Mouse (Mus musculus): Measurements from ENCODE around the gene Slc2a9.

The Slc2a9 gene

DNA sequence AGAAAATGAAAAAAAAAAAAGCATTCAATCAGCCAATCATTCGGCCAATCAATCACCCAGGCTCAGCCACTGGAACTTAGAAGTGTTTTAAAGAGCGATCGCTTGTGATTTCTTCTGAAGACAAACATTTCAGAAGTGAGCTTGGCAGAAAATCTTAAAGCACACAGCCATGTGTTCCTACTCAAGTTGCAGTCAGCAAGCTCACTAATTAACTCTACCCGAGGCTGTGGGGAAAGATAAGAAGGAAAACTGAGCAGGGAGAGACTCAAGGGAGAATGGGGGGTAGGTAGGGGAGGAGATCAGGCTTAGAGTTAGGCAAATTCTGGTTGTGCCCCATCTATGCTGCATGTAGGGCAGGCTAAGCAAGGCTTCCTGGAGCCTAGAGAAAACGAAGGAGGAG is 130.6 kb downstream of the Slc2a9 start:
- no peak for DNase-seq (ENCODE audit: low read depth)

DNA sequence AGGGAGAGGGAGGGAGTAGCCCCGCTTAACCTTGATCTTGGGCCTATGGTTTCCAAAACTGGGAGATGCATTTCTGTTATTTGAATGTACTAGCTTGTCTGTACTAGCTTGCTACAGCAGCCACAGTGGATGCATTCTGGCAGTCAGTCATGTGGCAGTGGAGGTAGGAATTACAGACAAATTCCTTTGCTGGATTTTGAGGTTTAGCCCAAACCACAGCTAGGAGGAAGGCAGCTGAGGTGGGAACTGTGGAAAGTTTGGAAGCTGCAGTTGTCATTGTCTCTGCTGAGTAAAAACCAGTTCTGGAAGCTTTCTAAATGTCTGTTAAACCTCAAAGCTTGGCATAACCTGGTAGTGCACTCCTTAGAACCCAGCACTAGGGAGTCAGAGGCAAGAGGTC is 131.6 kb downstream of the Slc2a9 start:
- DNase-seq (ENCODE audit: low read depth): no peak

DNA sequence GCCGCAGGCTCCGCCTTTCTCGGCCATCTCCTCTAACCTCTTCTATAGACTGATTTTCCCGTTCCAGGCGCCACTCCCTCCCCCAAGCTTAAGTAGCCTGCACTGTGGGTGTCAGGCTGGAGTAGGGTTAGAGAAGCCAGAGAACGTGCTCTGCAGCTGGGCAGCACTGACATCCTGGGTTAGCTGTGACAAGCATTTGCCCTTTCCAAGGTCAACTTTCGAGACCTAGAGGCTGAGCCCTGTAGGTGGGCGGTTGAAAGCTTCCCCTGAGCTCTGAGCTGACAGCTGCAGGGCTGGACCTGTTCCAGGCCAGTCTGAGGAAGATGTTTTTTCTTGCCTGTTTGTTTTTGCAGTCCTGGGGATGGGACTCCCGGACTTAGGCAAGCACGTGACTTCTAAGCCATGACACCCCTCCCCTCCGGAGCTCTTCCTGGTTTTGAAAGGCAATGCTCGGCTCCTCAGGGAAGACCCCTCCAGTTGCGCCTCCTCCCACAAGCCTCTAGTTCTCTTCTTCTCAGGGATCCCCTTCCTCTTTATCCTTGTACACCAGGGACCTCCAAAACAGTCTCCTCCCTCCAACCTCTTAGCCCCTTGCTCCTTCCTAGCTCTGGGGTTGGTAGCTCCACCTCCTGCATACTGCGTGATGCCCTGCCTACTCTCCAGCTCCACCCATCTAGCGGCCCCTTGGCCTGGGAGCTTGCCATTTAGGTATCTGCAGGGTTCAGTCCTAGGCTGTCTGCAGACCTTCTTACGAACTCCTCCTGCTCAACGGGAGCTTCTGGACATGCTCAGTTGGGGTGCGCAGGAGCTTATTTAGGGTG is 136.1 kb downstream of the Slc2a9 start:
- DNase-seq (ENCODE audit: low read depth): peak; percentile 3

DNA sequence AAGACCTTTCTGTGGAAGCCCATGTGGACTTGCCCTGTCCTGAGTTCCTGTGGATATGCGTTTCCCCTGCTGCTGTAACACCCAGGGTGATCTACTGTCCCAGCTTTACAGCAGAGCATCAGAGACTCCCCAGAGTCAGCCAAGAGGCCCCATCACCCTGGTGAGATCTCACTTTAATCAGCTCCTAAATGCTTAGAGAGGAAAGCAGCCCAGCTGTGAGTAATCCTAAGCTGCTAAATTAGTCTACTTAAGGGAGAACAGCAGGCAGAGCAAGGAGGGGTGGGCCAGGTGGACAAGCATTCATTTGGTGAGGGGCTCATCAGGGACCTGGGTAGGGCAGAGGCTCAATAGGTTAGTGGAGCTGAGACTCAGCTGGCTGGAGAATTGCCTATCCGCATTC is 137.4 kb downstream of the Slc2a9 start:
- DNase-seq (ENCODE audit: low read depth): no peak

DNA sequence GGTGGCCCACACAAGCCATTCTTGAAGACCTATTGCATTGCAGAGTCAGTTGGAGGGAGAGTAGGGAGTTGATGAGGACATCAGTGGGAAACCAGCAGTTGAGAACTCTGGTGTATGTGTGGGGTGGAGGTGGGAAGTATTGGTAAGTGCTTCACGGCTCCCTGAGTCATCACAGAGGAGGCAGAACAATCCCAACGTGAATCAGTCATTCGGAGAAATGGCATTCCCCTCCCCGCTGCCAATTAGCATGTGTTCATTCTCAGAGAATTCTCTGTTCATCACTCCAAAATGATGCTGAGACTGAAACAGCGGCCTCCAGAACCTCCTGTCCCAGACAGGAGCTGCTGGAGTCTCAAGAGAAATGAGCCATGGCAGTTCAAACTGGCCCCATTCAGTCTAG is 138.5 kb downstream of the Slc2a9 start:
- no peak for DNase-seq (ENCODE audit: low read depth)

DNA sequence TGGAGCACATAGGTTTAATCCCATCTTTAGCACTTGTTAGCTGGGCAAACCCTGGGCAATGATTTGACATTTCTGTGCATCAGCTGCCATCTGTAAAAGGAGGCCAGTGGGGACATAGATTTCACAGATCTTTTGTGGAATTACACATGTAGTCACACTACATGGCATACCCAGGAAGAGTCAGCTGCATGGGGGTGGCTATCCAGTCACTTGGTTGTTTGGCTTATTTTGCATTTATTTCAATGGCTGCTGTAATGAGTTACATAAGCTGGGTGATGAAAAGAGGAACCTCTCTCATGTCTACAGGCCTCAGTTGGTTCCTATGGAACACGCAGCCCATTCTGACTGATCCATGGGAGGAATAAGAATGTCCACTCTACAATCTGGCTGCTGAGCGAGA is 143.2 kb downstream of the Slc2a9 start:
- DNase-seq (ENCODE audit: low read depth): no peak

DNA sequence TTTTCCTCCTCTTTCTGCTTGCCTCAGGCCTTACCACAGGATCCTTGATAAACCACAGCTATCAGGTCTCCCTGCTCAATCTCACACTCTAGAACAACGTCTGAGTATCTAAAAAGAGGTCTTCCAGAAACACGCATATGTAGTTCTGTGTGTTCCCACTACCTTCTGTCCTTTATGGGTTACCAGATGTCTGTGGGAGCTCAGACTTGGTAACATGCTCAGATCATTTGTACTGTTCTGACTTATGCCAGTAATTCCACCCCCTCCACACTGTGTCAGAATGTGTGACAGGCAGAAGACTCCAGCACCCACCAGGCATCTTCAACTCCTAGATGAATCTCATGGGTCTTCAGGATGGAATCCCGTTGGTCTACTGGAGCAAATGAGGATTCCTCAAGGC is 146.0 kb downstream of the Slc2a9 start:
- DNase-seq (ENCODE audit: low read depth): no peak

DNA sequence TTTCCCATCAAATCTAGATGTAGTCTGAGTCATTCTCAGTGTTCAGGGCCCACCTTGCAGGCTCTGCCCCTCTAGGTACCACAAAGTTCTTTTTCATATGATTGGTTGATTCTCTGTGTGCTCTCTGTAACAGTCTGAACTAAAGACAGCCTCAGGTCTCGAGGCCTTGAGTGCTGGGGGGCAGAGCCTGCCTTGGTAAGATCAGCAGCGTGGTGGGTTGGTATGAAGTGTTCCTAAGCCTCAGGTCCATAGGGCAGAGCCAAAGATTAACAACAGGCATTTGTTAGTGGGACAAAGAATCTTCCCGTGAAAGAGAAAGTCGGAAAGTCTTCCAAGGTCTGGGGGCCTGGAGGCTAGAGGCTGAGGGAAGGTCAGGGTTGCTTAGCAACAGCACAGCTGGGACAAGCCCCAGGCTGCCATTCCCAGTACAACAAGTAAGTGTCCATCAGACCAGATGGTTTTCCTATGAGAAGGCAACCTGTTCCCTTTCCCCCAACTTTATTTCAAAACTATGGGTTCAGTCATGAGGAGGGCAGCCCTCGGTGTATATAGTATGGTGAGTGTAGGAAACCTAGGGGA is 152.5 kb downstream of the Slc2a9 start:
- DNase-seq (ENCODE audit: low read depth): no peak

DNA sequence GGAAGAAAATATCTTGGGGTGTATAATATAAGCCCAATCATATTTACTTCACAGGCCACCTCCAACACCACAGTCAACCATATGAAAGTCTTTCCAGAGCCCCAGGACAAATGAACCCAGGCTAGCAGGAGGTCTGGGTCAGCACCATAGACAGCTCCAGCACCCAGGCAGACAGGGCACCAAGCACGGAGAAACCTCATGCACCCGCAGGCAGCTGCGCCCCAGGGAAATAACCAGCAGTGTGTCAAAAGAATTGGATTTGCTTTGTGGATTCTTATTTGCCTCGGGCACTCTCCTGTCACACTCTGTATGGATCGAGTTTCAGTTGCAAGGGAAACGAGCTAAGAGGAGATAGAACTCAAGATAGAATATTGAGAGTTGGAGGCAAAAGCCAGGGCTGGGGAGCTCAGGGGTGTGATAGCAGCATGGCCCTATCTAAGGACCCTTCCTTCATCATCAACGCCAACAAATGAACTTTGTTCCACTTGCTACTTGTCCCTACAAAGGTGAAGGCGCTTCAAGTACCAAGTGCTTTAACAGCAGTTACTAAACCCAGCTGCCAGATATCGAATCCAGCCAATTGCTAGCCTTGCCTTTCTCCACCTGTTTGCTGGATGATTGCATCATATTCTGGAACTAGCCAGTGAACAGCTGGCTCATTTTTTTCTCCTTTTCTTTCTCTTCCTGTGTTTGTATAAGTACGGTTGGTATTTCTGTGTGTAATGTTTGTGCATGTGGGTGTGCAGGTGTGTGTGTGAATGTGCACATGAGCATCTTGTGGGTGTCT is 156.1 kb downstream of the Slc2a9 start:
- no peak for DNase-seq (ENCODE audit: low read depth)

DNA sequence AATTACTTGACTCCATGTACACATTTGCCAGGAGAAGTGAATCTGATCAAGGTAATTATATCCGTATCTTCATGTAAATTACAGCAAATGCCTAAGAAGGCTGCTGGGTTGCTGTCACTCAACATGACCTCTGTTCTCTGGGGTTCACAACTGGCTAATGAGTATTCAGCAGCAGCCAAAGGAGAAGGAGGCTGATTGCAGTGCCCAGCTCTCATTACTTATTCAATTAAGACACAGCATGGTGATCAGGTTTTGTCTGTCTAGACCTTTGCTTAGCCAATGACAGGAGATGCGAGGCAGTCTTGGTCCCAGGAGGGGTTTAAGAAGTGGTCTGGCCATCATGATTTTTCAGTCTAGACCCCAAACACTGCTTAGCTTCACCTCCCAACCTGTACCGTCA is 159.8 kb downstream of the Slc2a9 start:
- no peak for DNase-seq (ENCODE audit: low read depth)

DNA sequence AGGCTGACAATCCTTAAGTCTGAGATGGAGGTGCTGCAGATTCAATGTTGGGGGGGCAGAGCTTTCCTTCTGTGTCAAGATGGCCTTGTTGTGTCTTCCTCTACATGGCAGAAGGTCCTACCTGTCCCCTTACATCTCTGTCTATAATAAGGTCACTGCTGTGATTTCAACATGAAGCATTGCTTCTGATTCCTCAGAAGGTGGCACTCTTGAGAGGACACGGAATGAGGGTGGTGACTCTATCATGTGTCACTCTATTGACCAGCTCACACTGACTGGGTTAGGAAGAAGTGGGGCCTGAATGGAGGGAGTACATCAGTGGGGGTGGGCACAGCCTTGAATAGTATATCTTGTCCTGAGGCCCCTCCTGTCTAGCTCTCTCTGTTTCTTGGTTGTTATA is 168.4 kb downstream of the Slc2a9 start:
- no peak for DNase-seq (ENCODE audit: low read depth)

DNA sequence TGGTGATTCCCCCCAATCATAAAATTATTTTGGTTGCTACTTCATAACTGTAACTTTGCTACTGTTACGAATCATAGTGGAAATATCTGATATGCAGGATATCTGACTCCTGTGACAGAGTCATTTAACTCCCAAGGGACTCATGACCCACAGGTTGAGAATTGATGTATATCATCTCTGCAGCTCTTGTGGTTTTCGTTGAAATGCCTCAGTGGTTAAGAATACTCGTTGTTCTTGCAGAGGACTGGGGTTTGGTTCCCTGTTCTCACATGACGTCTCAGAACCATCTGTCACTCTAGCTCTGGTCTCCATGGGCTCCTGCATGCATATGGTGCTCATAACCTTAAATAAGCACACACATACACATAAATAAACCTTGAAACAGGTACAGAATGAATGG is 169.6 kb downstream of the Slc2a9 start:
- DNase-seq (ENCODE audit: low read depth): no peak

DNA sequence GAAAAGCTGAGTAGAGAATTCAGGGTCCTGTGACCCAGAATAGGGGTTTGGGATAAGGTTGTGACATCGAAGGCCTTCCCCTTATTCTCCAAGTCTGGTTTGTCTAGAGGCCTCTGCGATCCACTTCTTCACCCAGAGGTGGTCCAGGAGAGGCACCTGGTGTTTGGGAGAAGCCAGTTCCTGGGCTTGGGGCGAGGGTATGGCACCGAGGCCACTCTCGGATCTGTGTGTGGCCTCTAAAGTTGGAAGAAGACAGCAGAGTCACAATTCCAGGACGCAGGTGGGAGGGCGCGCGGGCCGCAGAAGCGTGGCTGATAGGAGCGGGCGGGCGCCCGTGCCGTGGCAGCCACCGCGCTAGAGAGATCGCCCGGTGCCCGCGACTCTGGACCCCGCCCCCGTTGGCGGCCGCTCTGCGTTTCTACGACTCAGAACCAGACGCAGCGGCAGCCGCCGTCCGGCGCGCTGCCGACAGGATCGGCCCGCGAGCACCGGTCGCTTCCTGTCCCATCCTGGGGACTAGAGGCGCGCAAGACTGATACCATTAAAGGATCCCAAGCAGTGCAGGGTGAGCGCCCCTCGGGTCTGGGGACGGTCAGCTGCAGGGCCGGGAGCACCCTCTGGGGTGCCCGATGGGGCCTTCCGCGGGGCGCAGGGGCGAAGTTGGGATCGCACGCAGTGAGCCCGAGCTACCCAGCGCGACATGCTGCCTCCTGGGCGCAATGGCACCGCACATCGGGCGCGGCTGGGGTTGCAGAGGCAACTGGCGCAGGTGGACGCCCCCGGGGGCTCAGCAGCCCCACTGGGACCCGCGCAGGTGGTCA is 183.8 kb downstream of the Slc2a9 start, which contains the start of gene Drd5:
Gene Drd5, plus strand, starts transcription at position 402 of the 821 bp plus-strand sequence.
- no peak for DNase-seq (ENCODE audit: low read depth)

DNA sequence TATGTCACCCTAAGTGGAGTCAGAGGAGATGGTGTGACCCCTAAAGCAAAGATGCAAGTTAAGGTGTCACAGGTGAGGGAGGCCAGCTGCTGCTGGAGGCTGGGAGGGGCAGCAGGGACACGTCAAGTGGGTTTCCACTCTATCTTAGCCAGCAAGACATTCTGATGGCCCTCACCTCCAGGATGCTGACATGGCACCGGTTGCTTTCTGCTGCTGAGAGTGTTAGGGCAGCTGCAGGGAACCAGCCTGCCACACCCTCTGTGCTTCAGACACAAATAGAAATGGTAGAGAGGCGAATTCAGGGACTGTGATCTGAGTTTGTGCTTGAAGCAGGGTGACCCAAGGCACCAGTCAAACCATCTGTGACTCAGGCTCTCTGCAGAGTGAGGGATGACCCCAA is 193.1 kb downstream of the Slc2a9 start:
- DNase-seq (ENCODE audit: low read depth): no peak

DNA sequence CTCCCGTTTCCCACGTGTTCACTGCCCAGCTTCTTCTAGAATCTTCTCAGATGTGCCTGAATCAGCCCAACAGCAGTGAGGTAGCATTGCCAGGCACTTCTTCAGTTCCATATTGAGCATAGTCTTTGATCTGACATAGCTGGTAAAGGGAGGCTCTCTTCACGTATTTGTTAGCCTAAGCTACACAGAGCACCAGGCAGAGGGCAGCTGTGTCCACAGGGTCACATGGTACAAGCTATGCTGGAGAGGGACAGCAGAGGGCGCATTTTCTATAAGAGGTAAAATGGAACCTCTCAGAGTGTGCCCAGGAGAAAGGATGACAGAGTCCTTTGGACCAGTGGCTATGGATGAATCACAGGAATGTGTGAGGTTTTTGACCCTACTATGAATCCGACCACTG is 194.1 kb downstream of the Slc2a9 start:
- peak; percentile 70 for DNase-seq (ENCODE audit: low read depth)

DNA sequence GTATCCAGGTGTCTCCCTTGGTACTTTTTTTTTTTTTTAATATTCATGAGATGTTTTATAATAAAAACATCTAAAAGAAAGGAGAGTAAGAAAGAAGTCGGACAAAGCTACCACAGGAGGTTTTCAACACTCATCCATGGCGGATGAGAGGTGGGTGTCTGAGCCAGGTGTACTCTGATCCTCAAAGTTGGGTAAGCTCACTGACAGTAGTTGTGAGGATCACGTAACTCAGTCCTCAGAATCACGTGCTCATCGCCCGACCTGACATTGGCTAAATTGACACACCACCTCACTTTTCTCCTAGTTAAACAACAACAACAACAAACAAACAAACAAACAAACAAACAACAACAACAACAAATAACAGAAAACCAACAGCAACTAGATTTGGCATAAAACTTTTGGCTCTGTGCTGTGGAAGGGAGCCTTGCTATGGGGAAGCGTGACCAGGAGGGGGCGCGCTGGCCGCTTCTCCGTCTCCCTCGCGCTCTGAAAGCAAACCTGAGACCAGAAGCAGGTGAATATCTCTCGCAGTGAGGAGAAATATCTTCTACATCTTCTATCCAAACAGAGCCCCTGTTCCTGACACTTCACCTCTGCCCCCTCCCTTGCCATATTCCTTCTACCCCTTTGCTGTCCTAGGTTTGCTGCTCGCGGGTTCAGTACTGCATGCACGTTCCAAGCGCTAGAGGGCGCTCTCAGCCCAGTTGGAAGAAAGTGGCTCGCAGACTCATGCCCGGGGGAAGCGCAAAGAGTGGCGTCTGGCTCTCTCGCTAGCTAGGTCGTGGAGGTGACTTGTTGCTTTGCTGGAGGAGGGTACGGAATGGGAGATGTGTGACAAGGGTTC is 195.5 kb downstream of the Slc2a9 start:
- DNase-seq (ENCODE audit: low read depth): peak; percentile 92

DNA sequence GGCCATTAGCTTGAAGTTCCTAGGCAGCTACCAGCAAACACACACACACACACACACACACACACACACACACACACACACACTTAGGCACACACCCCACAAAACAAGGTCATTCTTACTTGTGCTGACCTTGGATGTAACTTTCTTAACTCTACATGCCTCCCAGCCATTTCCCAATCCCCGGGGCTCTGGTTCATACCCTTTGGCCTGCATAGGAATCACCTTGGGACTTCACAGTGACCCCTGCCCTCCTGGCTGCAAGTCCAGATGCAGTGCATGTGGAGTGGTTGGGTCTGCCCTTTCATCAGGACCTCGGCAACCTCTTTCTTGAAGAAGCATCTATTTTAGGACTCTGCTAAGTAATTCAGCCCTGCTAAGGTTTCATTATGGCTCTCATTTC is 197.7 kb downstream of the Slc2a9 start:
- no peak for DNase-seq (ENCODE audit: low read depth)

DNA sequence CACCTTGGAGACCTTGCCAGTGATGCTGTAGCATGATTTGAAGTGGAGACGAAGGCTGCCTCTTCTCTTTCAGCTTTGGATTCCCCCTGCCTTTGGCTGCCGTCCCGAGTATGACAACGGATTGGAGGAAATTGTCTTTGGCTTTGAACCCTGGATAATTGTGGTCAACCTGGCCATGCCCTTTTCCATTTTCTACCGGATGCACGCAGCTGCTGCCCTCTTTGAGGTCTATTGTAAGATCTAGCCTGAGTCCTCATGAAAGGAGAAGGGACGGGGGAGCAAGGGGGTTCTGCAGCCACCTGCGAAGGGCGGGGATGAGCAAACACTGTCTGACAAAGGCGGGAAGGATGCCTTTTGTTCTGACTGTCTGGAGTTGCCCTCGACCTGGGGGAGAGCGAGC is 200.3 kb downstream of the Slc2a9 start:
- no peak for DNase-seq (ENCODE audit: low read depth)

DNA sequence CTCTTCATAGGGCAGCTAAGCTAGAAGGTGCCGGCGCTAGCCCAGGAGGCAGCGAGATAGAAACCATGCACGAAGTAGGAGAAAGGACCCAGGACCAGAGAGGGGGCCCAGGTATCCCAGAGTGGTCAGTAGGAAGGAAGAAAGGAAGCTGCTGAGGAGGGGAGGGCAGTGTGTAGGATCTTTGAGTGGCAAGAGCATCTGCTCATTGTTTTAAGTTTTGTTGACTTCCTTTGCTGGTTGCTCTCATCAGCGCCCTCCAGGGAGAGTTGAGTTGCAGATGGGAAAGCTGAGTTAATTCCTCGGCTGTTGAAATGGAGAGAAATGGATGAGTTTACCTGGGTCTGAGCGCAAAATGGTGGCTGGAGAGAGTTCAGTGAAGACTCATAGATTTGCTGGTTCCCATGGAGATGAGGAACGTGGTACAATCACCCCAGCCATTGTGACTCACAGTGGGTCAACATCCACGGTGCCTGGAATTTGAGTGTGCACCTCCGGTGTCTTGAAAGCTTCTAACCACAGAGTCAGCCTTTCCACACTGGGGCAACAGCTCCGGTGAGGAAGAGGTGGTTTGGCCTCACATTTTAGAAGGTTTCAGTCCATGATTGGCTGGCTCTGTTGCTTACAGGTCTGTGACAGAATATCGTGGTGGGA is 201.1 kb downstream of the Slc2a9 start:
- DNase-seq (ENCODE audit: low read depth): no peak

Measured in naive thymus-derived CD4-positive, alpha-beta T cell, adult 2 months (primary cell).